Mouse (Mus musculus): ENCODE measurements around the gene Olfr164. TPM values are rescaled to one million over a fixed set of nuclear protein-coding genes. Genes with fewer than 3 reads are reported as not detected.

Olfr164 gene
- polyA plus RNA-seq (2015; fragmentation: Nextera tagmentation; extraction: Ambion mirVana): not detected in 2 replicates

DNA sequence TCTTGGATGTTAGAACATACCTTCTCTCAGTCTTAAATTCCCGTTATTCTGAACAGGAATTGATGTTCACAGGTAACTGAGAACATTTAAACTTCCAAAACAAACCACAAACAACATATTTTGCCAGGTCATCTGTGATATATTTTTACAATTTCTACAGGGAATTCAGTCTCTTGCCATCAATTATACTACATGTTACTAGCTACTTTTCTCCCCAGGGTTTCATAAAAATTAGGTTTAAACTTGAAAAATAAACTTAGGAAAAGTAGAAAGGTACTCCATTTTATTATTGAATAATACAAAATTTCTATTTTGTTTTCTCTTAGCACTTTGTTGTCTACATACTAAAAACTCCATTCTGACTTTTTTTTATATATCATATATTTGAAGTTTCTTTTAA lies at the start of gene Olfr164:
TSS of gene Olfr164 (minus strand) at position 101 of the 400 bp plus-strand sequence.
- WGBS: 33% methylated on average over 1 of the region's 1 CpGs
- no peak within 1 kb of the TSS for H3K4me2 ChIP-seq
- no peak within 1 kb of the TSS for H3K4me3 ChIP-seq
- H3K4me1 ChIP-seq: no peaks in the 10 kb centered on the region
- no peaks in the 10 kb centered on the region for H3K27me3 ChIP-seq
- H3K27ac ChIP-seq: no peak within 1 kb of the TSS
- ATAC-seq (ENCODE audit: insufficient number of reproducible peaks, low FRiP score, low TSS enrichment, low read depth): no peak
- no peaks in the 10 kb centered on the region for H3K9me3 ChIP-seq
- no peaks in the 10 kb centered on the region for H3K36me3 ChIP-seq
- H3K9ac ChIP-seq: no peak within 1 kb of the TSS

DNA sequence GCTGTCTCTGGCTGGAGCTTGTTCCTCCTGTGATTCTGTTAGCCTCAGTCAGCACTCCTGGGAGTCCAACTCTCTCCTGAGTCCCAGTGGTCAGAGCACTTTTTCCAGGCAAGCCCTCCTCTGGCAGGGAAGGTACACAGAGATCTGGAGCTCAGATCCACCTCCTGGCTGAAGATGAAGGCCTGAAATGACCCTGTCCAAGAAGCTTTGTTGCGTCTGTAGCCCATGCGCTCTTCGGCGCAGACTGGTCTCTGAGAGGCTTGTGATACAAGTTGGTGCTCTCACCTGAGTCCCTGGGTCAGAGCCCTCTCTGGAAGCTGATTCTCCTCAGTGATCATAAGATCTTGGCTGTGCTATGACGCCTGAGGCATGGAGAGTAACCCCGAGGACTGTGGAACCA lies 35.2 kb upstream of the Olfr164 start:
- WGBS: 94% methylated on average over 6 of the region's 6 CpGs
- Histone ChIP-seq H3K9ac (no peak overlapping the region), H3K36me3 (no peaks in the 10 kb centered on the region), H3K9me3 (no peaks in the 10 kb centered on the region), H3K4me3 (no peak overlapping the region), H3K4me1 (no peaks in the 10 kb centered on the region), H3K27ac (no peak overlapping the region), H3K27me3 (no peaks in the 10 kb centered on the region), H3K4me2 (no peak overlapping the region)
- no peak for ATAC-seq (ENCODE audit: insufficient number of reproducible peaks, low FRiP score, low TSS enrichment, low read depth)

DNA sequence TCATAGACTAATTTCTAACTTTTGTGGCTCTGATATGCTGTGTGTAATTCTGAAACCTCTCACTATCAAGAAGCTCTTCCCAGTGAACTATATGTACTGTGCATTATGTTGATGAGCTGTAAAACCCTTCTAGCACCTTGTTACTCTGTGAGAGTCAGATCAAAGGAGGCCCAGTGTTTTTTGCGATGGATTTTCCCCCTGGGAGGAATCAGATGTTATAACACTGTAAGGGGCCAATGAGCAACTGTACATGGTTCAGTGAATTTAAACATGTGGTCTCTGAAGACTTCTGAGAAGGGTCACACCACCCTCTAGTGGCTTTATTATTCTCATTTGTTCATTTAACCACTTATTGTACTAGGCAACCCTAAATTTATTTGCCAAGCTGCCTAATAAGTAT lies 50.6 kb downstream of the Olfr164 start:
- no peaks in the 10 kb centered on the region for H3K36me3 ChIP-seq
- WGBS: 13% methylated on average over 1 of the region's 1 CpGs
- no peaks in the 10 kb centered on the region for H3K4me1 ChIP-seq
- H3K4me3 ChIP-seq: no peak overlapping the region
- H3K27ac ChIP-seq: no peak overlapping the region
- H3K9ac ChIP-seq: no peak overlapping the region
- H3K9me3 ChIP-seq: no peaks in the 10 kb centered on the region
- H3K27me3 ChIP-seq: no peaks in the 10 kb centered on the region
- ATAC-seq (ENCODE audit: insufficient number of reproducible peaks, low FRiP score, low TSS enrichment, low read depth): no peak
- no peak overlapping the region for H3K4me2 ChIP-seq

DNA sequence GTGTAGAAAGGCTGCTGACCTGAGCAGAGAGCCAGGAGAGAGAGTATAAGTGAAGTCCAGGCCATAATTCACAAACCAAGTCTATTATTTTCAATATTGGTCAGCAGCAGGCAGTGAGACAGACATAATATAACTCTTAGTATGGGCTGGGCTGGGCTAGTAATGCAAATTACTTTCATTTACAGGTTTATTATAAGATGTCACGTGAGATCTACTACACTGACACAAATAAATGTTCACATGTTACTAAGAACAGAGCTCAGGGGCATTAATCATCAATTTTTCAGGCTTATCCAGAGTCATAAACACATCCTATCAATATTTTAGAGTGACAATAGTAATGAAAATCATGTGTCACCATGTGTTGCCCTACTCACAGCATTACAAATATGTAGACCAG lies 53.1 kb downstream of the Olfr164 start:
- H3K4me2 ChIP-seq: no peak overlapping the region
- H3K4me1 ChIP-seq: no peaks in the 10 kb centered on the region
- WGBS: 54% methylated on average over 1 of the region's 1 CpGs
- H3K9ac ChIP-seq: no peak overlapping the region
- H3K27me3 ChIP-seq: no peaks in the 10 kb centered on the region
- no peak overlapping the region for H3K27ac ChIP-seq
- no peaks in the 10 kb centered on the region for H3K36me3 ChIP-seq
- H3K9me3 ChIP-seq: no peaks in the 10 kb centered on the region
- no peak overlapping the region for H3K4me3 ChIP-seq
- no peak for ATAC-seq (ENCODE audit: insufficient number of reproducible peaks, low FRiP score, low TSS enrichment, low read depth)

DNA sequence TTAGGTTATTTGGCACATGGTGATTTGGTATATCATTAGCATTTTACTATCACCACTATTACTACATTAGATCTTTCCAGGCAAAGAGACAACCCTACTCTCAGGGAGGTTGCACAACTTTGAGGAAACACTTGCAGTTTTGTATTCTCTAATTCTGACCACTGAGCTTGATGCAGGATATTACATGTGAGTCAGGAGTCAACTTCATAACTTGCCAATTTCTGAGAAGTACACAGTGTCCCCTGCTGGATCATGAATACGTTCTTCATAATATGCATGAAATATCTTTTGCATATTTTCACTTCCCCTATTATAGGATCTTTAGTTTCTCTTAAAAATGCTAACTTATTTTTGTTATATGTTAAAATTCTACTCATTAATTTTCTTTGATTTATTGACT lies 68.0 kb downstream of the Olfr164 start:
- Histone ChIP-seq H3K4me2 (no peak overlapping the region), H3K36me3 (no peaks in the 10 kb centered on the region), H3K9ac (no peak overlapping the region), H3K27me3 (no peaks in the 10 kb centered on the region), H3K27ac (no peak overlapping the region), H3K4me1 (no peaks in the 10 kb centered on the region), H3K4me3 (no peak overlapping the region), H3K9me3 (no peaks in the 10 kb centered on the region)
- WGBS: 69% methylated on average over 1 of the region's 1 CpGs
- no peak for ATAC-seq (ENCODE audit: insufficient number of reproducible peaks, low FRiP score, low TSS enrichment, low read depth)

DNA sequence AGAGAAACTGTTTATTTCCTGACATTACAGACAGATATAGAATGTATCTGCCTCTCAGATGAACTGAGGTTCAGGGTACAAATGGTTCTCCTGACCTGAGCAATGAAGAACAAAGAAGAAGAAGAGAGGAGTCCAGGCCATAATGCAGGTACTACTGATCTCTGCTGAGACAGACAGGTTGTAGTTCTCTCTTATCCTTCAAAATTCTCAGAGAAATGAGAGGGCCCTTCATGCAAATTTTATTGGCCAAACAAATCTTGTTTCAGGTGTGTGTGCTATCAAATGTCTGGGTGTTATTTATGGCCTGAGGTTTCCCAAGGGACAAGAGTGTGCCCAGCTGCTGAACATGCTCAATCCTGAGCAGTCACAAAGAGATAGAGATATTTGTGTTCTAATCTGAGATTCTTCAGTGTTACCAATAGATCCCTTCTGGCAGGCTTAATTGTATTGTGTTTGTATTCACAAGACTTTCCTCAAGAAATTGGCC lies 72.3 kb downstream of the Olfr164 start:
- no peaks in the 10 kb centered on the region for H3K4me1 ChIP-seq
- H3K36me3 ChIP-seq: no peaks in the 10 kb centered on the region
- ATAC-seq (ENCODE audit: insufficient number of reproducible peaks, low FRiP score, low TSS enrichment, low read depth): no peak
- H3K27ac ChIP-seq: no peak overlapping the region
- H3K4me3 ChIP-seq: no peak overlapping the region
- no peak overlapping the region for H3K9ac ChIP-seq
- no peak overlapping the region for H3K4me2 ChIP-seq
- no peaks in the 10 kb centered on the region for H3K9me3 ChIP-seq
- H3K27me3 ChIP-seq: no peaks in the 10 kb centered on the region

DNA sequence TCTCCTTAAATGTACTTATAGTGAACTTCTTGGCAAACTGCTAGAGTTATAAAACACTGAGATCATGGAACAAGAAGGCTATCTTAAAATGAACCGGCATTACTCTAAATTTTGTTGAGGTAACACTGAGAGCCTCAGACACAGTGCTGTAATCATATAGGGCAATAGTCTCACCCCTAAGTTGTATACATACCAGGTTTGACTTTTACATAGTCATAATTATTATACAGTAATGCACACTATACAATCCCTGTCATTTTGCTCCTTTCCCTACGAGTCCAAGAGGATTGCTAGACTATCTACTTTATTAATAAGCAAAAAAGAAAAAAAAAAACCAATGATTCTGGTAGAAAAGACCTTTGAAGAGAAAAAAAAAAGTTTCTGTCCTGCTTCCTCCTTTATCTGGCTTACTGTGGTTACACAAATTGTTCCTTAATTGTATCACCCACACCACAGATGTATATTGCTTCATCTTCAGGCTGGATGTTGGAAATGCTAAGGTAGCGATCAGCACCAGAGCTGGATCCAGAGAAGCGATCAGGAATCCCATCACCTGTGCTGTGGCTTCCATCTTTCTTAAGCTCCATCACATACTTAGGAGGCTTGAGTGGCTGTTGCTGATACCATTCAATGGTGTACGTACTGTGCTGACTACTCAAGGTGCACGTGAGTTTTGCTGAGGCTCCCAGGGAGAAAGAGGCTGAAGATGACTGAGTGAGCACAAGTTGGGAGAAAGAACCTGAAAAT lies 72.9 kb downstream of the Olfr164 start:
- H3K9ac ChIP-seq: no peak overlapping the region
- no peaks in the 10 kb centered on the region for H3K4me1 ChIP-seq
- H3K27me3 ChIP-seq: no peaks in the 10 kb centered on the region
- WGBS: 77% methylated on average over 6 of the region's 6 CpGs
- no peak overlapping the region for H3K27ac ChIP-seq
- no peaks in the 10 kb centered on the region for H3K9me3 ChIP-seq
- no peak for ATAC-seq (ENCODE audit: insufficient number of reproducible peaks, low FRiP score, low TSS enrichment, low read depth)
- H3K4me3 ChIP-seq: no peak overlapping the region
- no peaks in the 10 kb centered on the region for H3K36me3 ChIP-seq
- H3K4me2 ChIP-seq: no peak overlapping the region

DNA sequence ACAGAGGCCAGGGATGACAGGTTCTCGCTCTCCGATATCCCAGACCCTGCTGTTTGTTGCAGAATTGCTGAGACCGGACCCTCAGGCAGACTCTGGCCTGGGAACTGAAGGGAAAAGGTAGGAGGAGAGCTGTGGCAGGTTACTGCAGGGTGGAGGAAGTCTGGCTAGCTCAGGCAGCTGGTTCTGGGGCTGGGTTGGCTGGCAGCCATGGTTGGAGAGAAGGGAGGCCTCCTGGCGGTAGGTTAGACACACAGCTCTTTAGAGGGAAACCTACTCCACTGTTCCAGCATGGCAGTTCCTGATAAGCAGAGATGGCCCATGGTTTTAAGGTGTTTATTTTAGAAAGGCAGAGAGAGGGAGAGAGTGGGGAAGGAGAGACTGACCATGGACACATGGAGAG lies 77.1 kb downstream of the Olfr164 start:
- ATAC-seq (ENCODE audit: insufficient number of reproducible peaks, low FRiP score, low TSS enrichment, low read depth): no peak
- no peaks in the 10 kb centered on the region for H3K4me1 ChIP-seq
- H3K4me2 ChIP-seq: no peak overlapping the region
- WGBS: 76% methylated on average over 4 of the region's 4 CpGs
- H3K9me3 ChIP-seq: no peaks in the 10 kb centered on the region
- H3K9ac ChIP-seq: no peak overlapping the region
- H3K27ac ChIP-seq: no peak overlapping the region
- H3K4me3 ChIP-seq: no peak overlapping the region
- H3K36me3 ChIP-seq: no peaks in the 10 kb centered on the region
- no peaks in the 10 kb centered on the region for H3K27me3 ChIP-seq

Small RNA genes within 50 kb of the gene (microRNA-seq; reads per million reads assigned to microRNA genes)
- not detected for gene Gm23612

Other genes starting within 250 kb of the Olfr164 start
- not detected in 2 replicates for gene Olfr165, start 109.1 kb upstream of the Olfr164 start, polyA plus RNA-seq (2015; fragmentation: Nextera tagmentation; extraction: Ambion mirVana)
- gene Olfr166, start 169.6 kb upstream of the Olfr164 start, polyA plus RNA-seq (2015; fragmentation: Nextera tagmentation; extraction: Ambion mirVana): not detected in 2 replicates
- not detected in 2 replicates for gene Olfr167, start 208.2 kb upstream of the Olfr164 start, polyA plus RNA-seq (2015; fragmentation: Nextera tagmentation; extraction: Ambion mirVana)
- gene Olfr168, start 221.5 kb upstream of the Olfr164 start, polyA plus RNA-seq (2015; fragmentation: Nextera tagmentation; extraction: Ambion mirVana): not detected in 2 replicates

Measured in limb, embryonic 15.5 days (tissue).